Mouse (Mus musculus) embryonic facial prominence, embryonic 10.5 days (tissue): ENCODE measurements at regions not wholly inside any gene's neighbourhood (a gene's known extent, or its start where the extent isn't known, plus 50 kb on each side); places are given as distances from the start of the nearest gene placed in this dataset.

Source experiments
- DNase-seq: peaks from one replicate; pipeline ENCODE4 v3.0.0-alpha.2; 2017; ENCODE audit warnings: low spot score
- H3K27ac ChIP-seq: fragments of 300-500 bp; sonication (generic); replicated peaks from 2 replicates; pipeline ENCODE4 v1.5.1; 2016; ENCODE audit warnings: mild to moderate bottlenecking
- H3K27me3 ChIP-seq: fragments of 300-500 bp; sonication (generic); replicated peaks from 2 replicates; pipeline ENCODE4 v1.6.1; 2016; ENCODE audit warnings: low read depth, mild to moderate bottlenecking; ENCODE audit not compliant: poor library complexity, severe bottlenecking
- H3K36me3 ChIP-seq: fragments of 300-500 bp; sonication (generic); replicated peaks from 2 replicates; pipeline ENCODE4 v1.6.1; 2016; ENCODE audit warnings: mild to moderate bottlenecking, moderate library complexity
- H3K4me1 ChIP-seq: fragments of 300-500 bp; sonication (generic); 2 replicates; pipeline ENCODE4 v1.6.1; 2016
- H3K4me3 ChIP-seq: fragments of 300-500 bp; sonication (generic); 2 replicates; pipeline ENCODE4 v1.5.1; 2016; ENCODE audit warnings: mild to moderate bottlenecking, moderate library complexity
- H3K9me3 ChIP-seq: fragments of 300-500 bp; sonication (generic); 2 replicates; pipeline ENCODE4 v1.6.1; 2016; ENCODE audit warnings: mild to moderate bottlenecking
- WGBS: fragments of 180-500 bp; shearing (Covaris S2); methylation state at CpG from one replicate; pipeline ENCODE4 v1.1.7; 2016; 5-methylcytosine and 5-hydroxymethylcytosine counted together

- Histone ChIP-seq H3K4me3 (no peak overlapping the region), H3K27ac (no peak overlapping the region), H3K4me1 (peaks cover 8% of the 10 kb centered on the region), H3K9me3 (no peaks in the 10 kb centered on the region), H3K36me3 (no peaks in the 10 kb centered on the region), H3K27me3 (no peaks in the 10 kb centered on the region)
- no peak for DNase-seq
- WGBS, result 89% methylated on average over 10 of the region's 10 CpGs
These were observed 216.9 kb upstream of the Ankrd55 start for GRCm38 (mm10) chr13:112071209-112071955.

- peaks cover 10% of the 10 kb centered on the region for H3K4me1 ChIP-seq
- DNase-seq, result no peak
- no peak overlapping the region for H3K4me3 ChIP-seq
- 77% methylated on average over 3 of the region's 3 CpGs for WGBS
- no peaks in the 10 kb centered on the region for H3K36me3 ChIP-seq
- H3K9me3 ChIP-seq, result no peaks in the 10 kb centered on the region
- H3K27ac ChIP-seq, result no peak overlapping the region
- H3K27me3 ChIP-seq, result no peaks in the 10 kb centered on the region
These were observed 216.3 kb upstream of the Ankrd55 start for GRCm38 (mm10) chr13:112071956-112072314.

GRCm38 (mm10) chr13:112073519-112074406 is 214.5 kb upstream of the Ankrd55 start:
- Histone ChIP-seq H3K36me3 (no peaks in the 10 kb centered on the region), H3K9me3 (no peaks in the 10 kb centered on the region), H3K27me3 (no peaks in the 10 kb centered on the region), H3K4me1 (peaks cover 10% of the 10 kb centered on the region), H3K27ac (no peak overlapping the region), H3K4me3 (no peak overlapping the region)
- DNase-seq, result no peak
- 80% methylated on average over 6 of the region's 6 CpGs for WGBS

GRCm38 (mm10) chr13:112075847-112076479 is 212.3 kb upstream of the Ankrd55 start:
- H3K27ac ChIP-seq, result no peak overlapping the region
- no peaks in the 10 kb centered on the region for H3K36me3 ChIP-seq
- no peaks in the 10 kb centered on the region for H3K9me3 ChIP-seq
- H3K27me3 ChIP-seq, result no peaks in the 10 kb centered on the region
- H3K4me3 ChIP-seq, result no peak overlapping the region
- 47% methylated on average over 5 of the region's 5 CpGs for WGBS
- peaks cover 10% of the 10 kb centered on the region for H3K4me1 ChIP-seq
- DNase-seq, result no peak

- no peaks in the 10 kb centered on the region for H3K36me3 ChIP-seq
- H3K4me1 ChIP-seq, result peaks cover 10% of the 10 kb centered on the region
- no peak overlapping the region for H3K4me3 ChIP-seq
- no peaks in the 10 kb centered on the region for H3K9me3 ChIP-seq
- no peak overlapping the region for H3K27ac ChIP-seq
- 86% methylated on average over 5 of the region's 5 CpGs for WGBS
- no peak for DNase-seq
- no peaks in the 10 kb centered on the region for H3K27me3 ChIP-seq
These were observed 210.2 kb upstream of the Ankrd55 start for GRCm38 (mm10) chr13:112078088-112078487.

GRCm38 (mm10) chr13:112081935-112082334 is 206.3 kb upstream of the Ankrd55 start:
- Histone ChIP-seq H3K4me3 (no peak overlapping the region), H3K4me1 (peaks cover 27% of the 10 kb centered on the region), H3K27ac (no peak overlapping the region), H3K9me3 (no peaks in the 10 kb centered on the region), H3K27me3 (no peaks in the 10 kb centered on the region), H3K36me3 (no peaks in the 10 kb centered on the region)
- 84% methylated on average over 3 of the region's 3 CpGs for WGBS
- no peak for DNase-seq

GRCm38 (mm10) chr13:112084484-112085278 is 203.6 kb upstream of the Ankrd55 start:
- no peaks in the 10 kb centered on the region for H3K9me3 ChIP-seq
- no peaks in the 10 kb centered on the region for H3K36me3 ChIP-seq
- 39% methylated on average over 15 of the region's 15 CpGs for WGBS
- H3K4me3 ChIP-seq, result no peak overlapping the region
- peaks cover 42% of the 10 kb centered on the region for H3K4me1 ChIP-seq
- H3K27me3 ChIP-seq, result no peaks in the 10 kb centered on the region
- peak; percentile 26 for DNase-seq
- H3K27ac ChIP-seq, result peak overlapping the region; percentile 57

- peaks cover 54% of the 10 kb centered on the region for H3K4me1 ChIP-seq
- H3K36me3 ChIP-seq, result no peaks in the 10 kb centered on the region
- DNase-seq, result peak; percentile 67
- no peak overlapping the region for H3K4me3 ChIP-seq
- no peaks in the 10 kb centered on the region for H3K9me3 ChIP-seq
- H3K27me3 ChIP-seq, result no peaks in the 10 kb centered on the region
- peak overlapping the region; percentile 77 for H3K27ac ChIP-seq
- WGBS, result 12% methylated on average over 5 of the region's 5 CpGs
These were observed 199.9 kb upstream of the Ankrd55 start for GRCm38 (mm10) chr13:112088312-112088771.

- H3K36me3 ChIP-seq, result no peaks in the 10 kb centered on the region
- no peak for DNase-seq
- peaks cover 34% of the 10 kb centered on the region for H3K4me1 ChIP-seq
- H3K4me3 ChIP-seq, result no peak overlapping the region
- H3K27ac ChIP-seq, result peak overlapping the region; percentile 58
- no peaks in the 10 kb centered on the region for H3K27me3 ChIP-seq
- no peaks in the 10 kb centered on the region for H3K9me3 ChIP-seq
- WGBS, result 67% methylated on average over 8 of the region's 8 CpGs
These were observed 197.5 kb upstream of the Ankrd55 start for GRCm38 (mm10) chr13:112090737-112091136.

- no peak for DNase-seq
- H3K4me1 ChIP-seq, result peaks cover 21% of the 10 kb centered on the region
- WGBS, result 79% methylated on average over 10 of the region's 10 CpGs
- H3K27me3 ChIP-seq, result no peaks in the 10 kb centered on the region; the same call in 1 of the 2 replicates
- no peaks in the 10 kb centered on the region for H3K9me3 ChIP-seq
- no peak overlapping the region for H3K27ac ChIP-seq
- no peak overlapping the region for H3K4me3 ChIP-seq
- no peaks in the 10 kb centered on the region for H3K36me3 ChIP-seq
These were observed 192.6 kb upstream of the Ankrd55 start for GRCm38 (mm10) chr13:112095595-112096139.

- Histone ChIP-seq H3K9me3 (no peaks in the 10 kb centered on the region), H3K36me3 (no peaks in the 10 kb centered on the region), H3K27me3 (peaks cover 3% of the 10 kb centered on the region; the same call in 1 of the 2 replicates), H3K4me3 (peak overlapping the region; percentile 63), H3K4me1 (peaks cover 22% of the 10 kb centered on the region), H3K27ac (peak overlapping the region; percentile 80)
- 35% methylated on average over 7 of the region's 7 CpGs for WGBS
- DNase-seq, result no peak
These were observed 188.2 kb upstream of the Ankrd55 start for GRCm38 (mm10) chr13:112099953-112100591.
